Mouse (Mus musculus) embryo, embryonic 10 days (tissue): ENCODE data around the gene Tprg.

Experiments used
- DNase-seq: peaks from one replicate; pipeline ENCODE4 v3.0.0-alpha.2; 2015; ENCODE audit warnings: low spot score

Tprg gene

GRCm38 (mm10) chr16:25333279-25334219 is 46.9 kb downstream of the Tprg start:
- DNase-seq = no peak

- DNase-seq = peak; percentile 57
Observed at GRCm38 (mm10) chr16:25335058-25335703, 48.6 kb downstream of the Tprg start.

DNA sequence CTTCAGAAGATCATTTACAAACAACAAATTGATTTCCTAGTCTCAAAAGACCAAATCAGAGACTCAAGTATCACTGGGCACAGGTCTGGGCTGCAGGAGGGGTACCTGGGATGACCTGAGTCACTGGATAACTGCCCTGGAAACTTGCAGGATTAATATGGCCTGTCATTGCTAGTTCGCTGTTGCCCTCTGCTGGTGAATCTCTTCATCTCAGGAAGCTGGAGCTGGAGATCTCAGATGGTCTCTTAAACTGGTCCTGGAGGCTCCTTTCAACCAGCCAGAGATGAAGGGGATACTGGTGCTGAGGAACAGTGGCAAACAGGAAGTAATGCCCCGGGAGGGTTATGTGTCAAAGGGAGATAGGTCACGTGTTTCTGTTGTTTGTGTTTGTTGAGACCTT is 63.0 kb downstream of the Tprg start:
- peak; percentile 85 for DNase-seq

DNA sequence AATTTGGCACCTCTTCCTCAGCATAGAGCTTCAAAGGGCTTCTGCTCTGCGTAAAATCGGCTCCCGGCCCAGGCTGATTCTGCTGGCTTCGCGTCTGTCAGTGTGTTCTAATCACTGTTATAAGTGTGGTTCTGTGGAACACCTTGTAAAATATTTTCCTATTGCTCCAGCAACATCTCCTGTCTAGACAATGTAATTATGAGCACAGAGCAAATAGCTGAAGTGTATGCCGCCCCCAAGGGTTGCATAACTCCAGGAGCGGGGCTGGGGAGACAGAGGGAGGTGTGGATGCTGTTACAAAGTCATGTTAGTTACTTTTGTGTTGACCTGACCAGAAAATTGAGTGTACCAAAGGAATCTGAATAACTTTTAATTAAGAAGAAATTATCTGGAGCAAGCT is 81.2 kb downstream of the Tprg start:
- DNase-seq = no peak

GRCm38 (mm10) chr16:25369984-25370412 is 83.4 kb downstream of the Tprg start:
- DNase-seq = peak; percentile 24

- no peak for DNase-seq
Observed at GRCm38 (mm10) chr16:25374121-25374520, 87.5 kb downstream of the Tprg start.

- DNase-seq = peak; percentile 43
Observed at GRCm38 (mm10) chr16:25374775-25375174, 88.2 kb downstream of the Tprg start.

- DNase-seq = peak; percentile 90
Observed at GRCm38 (mm10) chr16:25376720-25377373, 90.2 kb downstream of the Tprg start.

DNA sequence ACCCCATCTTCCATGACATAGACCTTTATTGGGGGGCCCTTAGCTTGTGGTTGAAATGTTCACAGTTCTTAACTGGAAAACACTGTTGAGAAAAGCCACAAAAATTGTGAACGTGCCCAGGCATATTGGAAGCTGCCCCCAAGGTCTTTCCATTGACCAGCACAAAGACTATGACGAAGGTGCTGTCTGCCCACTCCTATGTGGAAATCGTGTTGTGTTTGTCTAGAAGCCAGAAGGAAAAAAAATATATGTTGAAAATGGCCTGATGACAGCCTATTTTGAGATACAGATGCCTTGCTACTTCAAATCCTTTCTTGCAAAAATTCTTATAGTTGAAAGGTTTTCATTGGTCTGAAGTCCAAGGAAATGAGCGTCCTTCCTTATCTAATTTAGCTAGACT is 91.1 kb downstream of the Tprg start:
- no peak for DNase-seq

GRCm38 (mm10) chr16:25385498-25386192 is 99.0 kb downstream of the Tprg start:
- DNase-seq = no peak

GRCm38 (mm10) chr16:25394676-25395075 is 108.1 kb downstream of the Tprg start:
- no peak for DNase-seq

DNA sequence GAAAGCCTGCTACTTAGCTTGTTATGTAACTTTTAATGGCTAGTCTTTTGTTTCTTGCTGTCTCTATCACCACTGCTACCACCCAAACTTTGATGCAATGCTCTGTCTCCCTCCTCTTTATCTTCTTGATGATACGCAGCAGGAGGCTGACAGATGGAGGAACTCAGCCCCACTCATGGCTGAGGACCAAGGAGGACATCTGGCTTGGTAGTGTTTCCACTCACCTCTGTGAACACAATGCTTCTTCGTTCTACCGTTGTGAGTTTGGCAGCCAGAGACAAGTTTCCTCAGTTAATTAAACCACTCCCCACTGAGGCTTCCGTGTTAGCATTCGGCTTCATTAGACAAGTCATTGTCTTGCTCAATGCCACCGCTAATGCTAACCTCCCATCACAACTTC is 117.5 kb downstream of the Tprg start:
- DNase-seq = no peak

DNA sequence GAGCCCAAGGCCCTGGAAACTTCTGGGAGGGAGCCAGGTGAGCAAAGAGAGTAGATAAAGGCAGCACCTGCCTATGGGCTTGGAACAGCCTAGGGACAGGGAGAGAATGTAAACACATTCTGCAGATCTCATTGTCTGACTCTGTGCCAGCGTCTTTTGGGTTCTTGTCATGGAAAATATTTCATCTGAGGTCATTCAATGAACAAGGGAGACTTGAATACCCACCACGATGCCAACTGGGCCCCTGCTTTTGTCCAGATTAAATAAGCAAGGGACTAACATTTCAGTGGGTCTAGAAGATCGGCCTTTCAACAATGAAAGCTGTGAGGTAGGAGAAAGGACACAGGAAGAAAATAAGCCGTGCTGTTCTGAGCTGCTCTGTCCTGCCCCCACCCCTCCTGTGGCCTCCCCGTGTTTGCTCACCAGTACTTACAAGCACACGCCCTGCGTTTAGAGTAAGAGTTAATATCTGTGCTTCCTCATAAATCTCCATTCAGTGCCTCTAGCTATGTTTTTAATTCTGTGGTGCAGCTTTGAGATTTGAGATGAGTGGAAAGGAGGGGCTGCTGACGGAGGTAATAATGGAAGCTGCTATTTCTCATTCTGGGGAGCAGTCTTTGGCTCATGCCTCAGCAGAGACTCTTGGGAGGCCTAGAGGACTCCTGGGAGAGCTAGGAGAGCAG is 120.7 kb downstream of the Tprg start:
- DNase-seq = no peak

GRCm38 (mm10) chr16:25408032-25408431 is 121.4 kb downstream of the Tprg start:
- no peak for DNase-seq

DNA sequence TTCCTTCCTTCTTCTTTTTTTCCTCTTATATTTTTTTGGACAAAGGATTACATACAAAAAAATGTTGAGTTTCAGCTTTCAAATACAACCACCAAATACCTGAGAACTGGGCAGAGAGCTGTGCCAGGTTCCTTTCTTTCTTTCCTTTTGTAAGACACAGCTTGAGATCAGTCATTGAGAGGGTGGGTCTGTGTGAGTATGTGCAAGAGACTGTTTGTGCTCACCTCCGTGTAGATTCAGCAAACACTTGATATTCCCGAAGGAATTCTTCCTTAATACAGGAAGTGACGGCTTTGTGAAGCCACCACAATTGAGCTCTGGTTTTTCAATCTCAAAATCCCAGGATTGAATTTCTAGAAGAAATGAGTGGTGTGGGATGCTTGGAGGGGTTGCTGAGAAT is 124.7 kb downstream of the Tprg start:
- DNase-seq = no peak

DNA sequence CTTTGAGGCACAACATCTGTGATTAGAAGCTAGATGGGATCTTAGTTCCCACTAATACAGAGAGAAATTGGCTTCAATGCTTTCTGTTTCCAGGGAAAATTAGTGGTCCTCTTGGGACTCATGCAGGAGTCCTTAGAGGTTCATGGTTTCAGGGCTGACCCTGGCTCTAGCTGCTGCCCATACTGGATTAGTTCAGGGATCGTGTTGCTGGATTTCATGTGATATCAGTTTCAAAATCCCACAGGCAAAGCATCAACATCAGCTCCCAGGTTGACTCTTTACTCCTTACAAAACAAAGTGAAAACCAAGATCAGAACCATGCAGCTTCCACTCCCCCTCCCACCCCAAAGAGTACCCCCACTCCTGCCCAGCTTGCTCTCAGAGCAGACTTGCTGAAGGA is 127.3 kb downstream of the Tprg start:
- DNase-seq = peak; percentile 7

- no peak for DNase-seq
Observed at GRCm38 (mm10) chr16:25415186-25415585, 128.6 kb downstream of the Tprg start.

DNA sequence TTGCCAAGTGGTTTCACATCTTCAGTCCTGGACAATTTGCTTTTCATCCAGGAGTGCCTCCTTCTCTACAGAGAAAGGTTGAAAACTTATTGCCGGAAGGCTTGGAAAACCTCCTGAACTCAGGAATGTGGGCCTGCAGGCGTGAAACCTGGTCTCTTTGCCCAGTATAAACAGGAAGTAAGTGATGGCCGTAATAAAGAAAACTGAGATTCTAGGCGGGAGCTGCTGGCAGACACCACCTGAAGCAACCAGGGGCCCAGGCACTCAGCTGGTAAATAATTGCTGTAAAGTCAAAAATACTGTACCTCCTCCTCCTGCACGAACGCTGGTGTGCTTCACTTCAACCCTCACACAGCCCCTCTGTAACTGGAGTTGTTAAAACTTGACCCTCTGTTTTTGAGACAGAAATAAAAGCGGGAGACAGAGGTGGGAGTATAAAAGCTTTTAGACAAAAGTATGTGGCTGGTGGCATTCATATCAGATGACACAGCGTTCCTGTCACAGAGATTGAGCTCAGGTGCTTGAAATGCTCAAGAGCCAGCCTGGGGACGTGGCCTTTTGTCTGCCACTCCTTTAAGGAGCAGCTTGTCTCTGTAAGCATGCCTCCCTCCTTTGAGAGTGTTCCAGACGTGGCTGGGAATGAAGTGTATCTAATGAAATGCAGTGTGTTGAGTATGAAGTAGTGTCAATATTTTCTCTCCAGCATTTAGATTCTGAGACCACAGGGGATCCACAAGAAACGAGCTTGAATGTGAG is 131.4 kb downstream of the Tprg start:
- DNase-seq = peak; percentile 15

- no peak for DNase-seq
Observed at GRCm38 (mm10) chr16:25422997-25423396, 136.4 kb downstream of the Tprg start.

GRCm38 (mm10) chr16:25424001-25424400 is 137.4 kb downstream of the Tprg start:
- DNase-seq = no peak

DNA sequence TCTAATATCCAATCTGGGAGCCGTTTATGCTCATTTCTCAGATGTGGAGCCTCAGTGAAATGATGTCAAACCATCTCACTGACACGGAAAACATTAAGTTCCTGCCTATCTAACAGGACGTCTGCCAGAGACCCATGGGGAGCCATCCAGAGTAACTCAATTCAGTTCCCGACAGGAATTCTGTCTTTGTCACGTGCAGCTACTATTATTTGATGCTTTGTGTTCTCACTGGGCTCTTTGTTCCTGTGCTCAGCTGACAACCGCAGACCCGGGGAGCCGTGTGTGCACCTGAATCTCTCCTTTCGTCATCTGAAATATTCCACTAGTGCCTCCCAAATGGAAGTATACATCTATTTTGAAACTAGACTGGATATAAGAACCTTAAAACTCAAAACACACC is 138.3 kb downstream of the Tprg start:
- DNase-seq = no peak
